Mouse (Mus musculus) bone marrow macrophage, adult 2 months (primary cell): ENCODE results near the gene Pla2g6.

Source experiments
- CTCF ChIP-seq: IDR thresholded peaks from 2 replicates; pipeline ENCODE4 v1.5.1; 2012; ENCODE audit warnings: low read depth, mild to moderate bottlenecking, low read length, moderate library complexity
- POLR2A ChIP-seq: IDR thresholded peaks from 2 replicates; pipeline ENCODE4 v1.6.1; 2012; ENCODE audit warnings: mild to moderate bottlenecking, low read depth, low read length, borderline replicate concordance

DNA sequence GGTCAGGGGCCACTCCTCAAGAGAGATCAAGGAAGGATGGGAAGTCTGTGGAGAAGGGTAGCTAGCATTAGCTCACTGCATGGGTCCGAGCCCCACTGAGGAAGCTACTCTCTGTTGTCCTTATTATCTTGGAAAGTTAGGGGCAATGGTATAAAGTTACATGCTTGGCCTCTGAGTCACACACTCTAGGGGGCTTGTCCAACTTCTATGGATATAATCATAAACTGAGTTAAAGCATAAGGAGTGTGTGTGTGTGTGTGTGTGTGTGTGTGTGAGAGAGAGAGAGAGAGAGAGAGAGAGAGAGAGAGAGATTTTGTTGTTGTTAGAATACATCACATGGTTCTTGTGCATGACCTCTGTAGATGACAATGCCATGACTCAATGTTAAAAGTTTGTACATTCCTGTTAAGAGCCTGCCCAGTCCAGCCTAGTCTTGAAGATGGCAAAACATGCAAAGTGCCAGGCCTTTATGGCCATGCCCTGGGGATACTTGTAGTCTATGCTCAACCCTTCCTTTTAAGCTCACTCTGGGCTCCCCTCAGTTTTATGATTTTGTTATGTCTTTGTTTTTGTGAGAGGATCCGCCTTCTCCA is 28.5 kb downstream of the Pla2g6 start:
- TF ChIP-seq POLR2A (no peak), CTCF (no peak)
